Mouse (Mus musculus): Measurements from ENCODE around the gene Nkd1. TPM values are rescaled to one million over a fixed set of nuclear protein-coding genes. Genes with fewer than 3 reads are reported as not detected.
A peak's percentile ranks its signal among the peaks of the same experiment; 100 is the strongest.

The Nkd1 gene
- polyA plus RNA-seq (2015; fragmentation: Nextera tagmentation; extraction: Ambion mirVana) = 57.4 and 58.8 TPM in 2 replicates

GRCm38 (mm10) chr8:88520985-88521527 lies at the start of gene Nkd1:
Nkd1 (plus strand) TSS chr8:88521354.
- no peaks in the 10 kb centered on the region for H3K27me3 ChIP-seq (ENCODE audit: control insufficient read depth, insufficient read depth, low read length)
- peak within 1 kb of the TSS; percentile 78 for H3K27ac ChIP-seq (replicated peaks)
- DNase-seq (ENCODE audit: low spot score) (peak; percentile 88), ATAC-seq (ENCODE audit: low FRiP score, low TSS enrichment) (peak; percentile 86)
- WGBS = 2% methylated on average over 48 of the region's 67 CpGs
- H3K9me3 ChIP-seq (ENCODE audit: control insufficient read depth, low read length) = no peaks in the 10 kb centered on the region
- peak within 1 kb of the TSS; percentile 81 for H3K9ac ChIP-seq (ENCODE audit: low read length)
- H3K4me3 ChIP-seq (ENCODE audit: low read depth, low read length) = peak within 1 kb of the TSS; percentile 76
- TF ChIP-seq CTCF (IDR thresholded peaks at IDR 0.05; ENCODE audit: low read depth) (peak; percentile 63), EP300 (optimal IDR thresholded peaks at IDR 0.05) (no peak)
- H3K36me3 ChIP-seq (ENCODE audit: control insufficient read depth, insufficient read depth, low read length) = no peaks in the 10 kb centered on the region
- H3K4me1 ChIP-seq (replicated peaks; ENCODE audit: control insufficient read depth, insufficient read depth) = no peaks in the 10 kb centered on the region
- H3K4me2 ChIP-seq (replicated peaks; ENCODE audit: low read depth) = peak within 1 kb of the TSS; percentile 77

- Histone ChIP-seq H3K27me3 (ENCODE audit: control insufficient read depth, insufficient read depth, low read length) (no peaks in the 10 kb centered on the region), H3K27ac (replicated peaks) (no peak overlapping the region), H3K9me3 (ENCODE audit: control insufficient read depth, low read length) (no peaks in the 10 kb centered on the region), H3K4me1 (replicated peaks; ENCODE audit: control insufficient read depth, insufficient read depth) (no peaks in the 10 kb centered on the region), H3K4me3 (ENCODE audit: low read depth, low read length) (no peak overlapping the region), H3K36me3 (ENCODE audit: control insufficient read depth, insufficient read depth, low read length) (no peaks in the 10 kb centered on the region), H3K4me2 (replicated peaks; ENCODE audit: low read depth) (no peak overlapping the region), H3K9ac (ENCODE audit: low read length) (no peak overlapping the region)
- no peak for DNase-seq (ENCODE audit: low spot score)
- 80% methylated on average over 4 of the region's 4 CpGs for WGBS
- no peak for TF ChIP-seq CTCF (IDR thresholded peaks at IDR 0.05; ENCODE audit: low read depth)
- no peak for TF ChIP-seq EP300 (optimal IDR thresholded peaks at IDR 0.05)
- ATAC-seq (ENCODE audit: low FRiP score, low TSS enrichment) = no peak
Measured at GRCm38 (mm10) chr8:88481290-88481689, 39.9 kb upstream of the Nkd1 start.

GRCm38 (mm10) chr8:88488391-88488829 lies 32.7 kb upstream of the Nkd1 start:
- ATAC-seq (ENCODE audit: low FRiP score, low TSS enrichment) = no peak
- no peak overlapping the region for H3K27ac ChIP-seq (replicated peaks)
- no peaks in the 10 kb centered on the region for H3K36me3 ChIP-seq (ENCODE audit: control insufficient read depth, insufficient read depth, low read length)
- H3K9me3 ChIP-seq (ENCODE audit: control insufficient read depth, low read length) = no peaks in the 10 kb centered on the region
- WGBS = 20% methylated on average over 5 of the region's 5 CpGs
- no peak overlapping the region for H3K4me2 ChIP-seq (replicated peaks; ENCODE audit: low read depth)
- H3K27me3 ChIP-seq (ENCODE audit: control insufficient read depth, insufficient read depth, low read length) = no peaks in the 10 kb centered on the region
- no peak for DNase-seq (ENCODE audit: low spot score)
- TF ChIP-seq CTCF (IDR thresholded peaks at IDR 0.05; ENCODE audit: low read depth) (no peak), EP300 (optimal IDR thresholded peaks at IDR 0.05) (no peak)
- H3K4me1 ChIP-seq (replicated peaks; ENCODE audit: control insufficient read depth, insufficient read depth) = 0 out of 2 replicates have a peak, but pooled peaks cover 2% of the 10 kb centered on the region
- H3K9ac ChIP-seq (ENCODE audit: low read length) = no peak overlapping the region
- no peak overlapping the region for H3K4me3 ChIP-seq (ENCODE audit: low read depth, low read length)

GRCm38 (mm10) chr8:88494076-88494475 lies 27.1 kb upstream of the Nkd1 start:
- TF ChIP-seq EP300 (optimal IDR thresholded peaks at IDR 0.05) (no peak), CTCF (IDR thresholded peaks at IDR 0.05; ENCODE audit: low read depth) (no peak)
- H3K9me3 ChIP-seq (ENCODE audit: control insufficient read depth, low read length) = no peaks in the 10 kb centered on the region
- no peak overlapping the region for H3K4me3 ChIP-seq (ENCODE audit: low read depth, low read length)
- H3K4me2 ChIP-seq (replicated peaks; ENCODE audit: low read depth) = no peak overlapping the region
- DNase-seq (ENCODE audit: low spot score) = no peak
- H3K9ac ChIP-seq (ENCODE audit: low read length) = no peak overlapping the region
- no peaks in the 10 kb centered on the region for H3K27me3 ChIP-seq (ENCODE audit: control insufficient read depth, insufficient read depth, low read length)
- no peaks in the 10 kb centered on the region for H3K36me3 ChIP-seq (ENCODE audit: control insufficient read depth, insufficient read depth, low read length)
- no peak overlapping the region for H3K27ac ChIP-seq (replicated peaks)
- no peak for ATAC-seq (ENCODE audit: low FRiP score, low TSS enrichment)
- WGBS = 85% methylated on average over 2 of the region's 2 CpGs
- H3K4me1 ChIP-seq (replicated peaks; ENCODE audit: control insufficient read depth, insufficient read depth) = no peaks in the 10 kb centered on the region

- Histone ChIP-seq H3K4me3 (ENCODE audit: low read depth, low read length) (no peak overlapping the region), H3K27ac (replicated peaks) (no peak overlapping the region), H3K4me1 (replicated peaks; ENCODE audit: control insufficient read depth, insufficient read depth) (no peaks in the 10 kb centered on the region), H3K9me3 (ENCODE audit: control insufficient read depth, low read length) (no peaks in the 10 kb centered on the region), H3K27me3 (ENCODE audit: control insufficient read depth, insufficient read depth, low read length) (no peaks in the 10 kb centered on the region), H3K36me3 (ENCODE audit: control insufficient read depth, insufficient read depth, low read length) (no peaks in the 10 kb centered on the region), H3K9ac (ENCODE audit: low read length) (no peak overlapping the region), H3K4me2 (replicated peaks; ENCODE audit: low read depth) (no peak overlapping the region)
- ATAC-seq (ENCODE audit: low FRiP score, low TSS enrichment) (no peak), DNase-seq (ENCODE audit: low spot score) (no peak)
- WGBS = 17% methylated on average over 11 of the region's 11 CpGs
- no peak for TF ChIP-seq CTCF (IDR thresholded peaks at IDR 0.05; ENCODE audit: low read depth)
- no peak for TF ChIP-seq EP300 (optimal IDR thresholded peaks at IDR 0.05)
Measured at GRCm38 (mm10) chr8:88495071-88495805, 25.9 kb upstream of the Nkd1 start.

- DNase-seq (ENCODE audit: low spot score) (no peak), ATAC-seq (ENCODE audit: low FRiP score, low TSS enrichment) (no peak)
Measured at GRCm38 (mm10) chr8:88502143-88502542, 19.0 kb upstream of the Nkd1 start.

More at GRCm38 (mm10) chr8:88502143-88502542, 19.0 kb upstream of the Nkd1 start:
- WGBS = 89% methylated on average over 3 of the region's 3 CpGs
- Histone ChIP-seq H3K9ac (ENCODE audit: low read length) (no peak overlapping the region), H3K27ac (replicated peaks) (no peak overlapping the region), H3K4me2 (replicated peaks; ENCODE audit: low read depth) (no peak overlapping the region), H3K9me3 (ENCODE audit: control insufficient read depth, low read length) (no peaks in the 10 kb centered on the region), H3K4me1 (replicated peaks; ENCODE audit: control insufficient read depth, insufficient read depth) (no peaks in the 10 kb centered on the region), H3K4me3 (ENCODE audit: low read depth, low read length) (no peak overlapping the region), H3K27me3 (ENCODE audit: control insufficient read depth, insufficient read depth, low read length) (no peaks in the 10 kb centered on the region), H3K36me3 (ENCODE audit: control insufficient read depth, insufficient read depth, low read length) (no peaks in the 10 kb centered on the region)
- TF ChIP-seq EP300 (optimal IDR thresholded peaks at IDR 0.05) (no peak), CTCF (IDR thresholded peaks at IDR 0.05; ENCODE audit: low read depth) (no peak)
